Mouse (Mus musculus) olfactory bulb, adult 2 months (tissue): ENCODE measurements around the gene Prpf6.

Experiments used
- CTCF ChIP-seq: fragments of 200-500 bp; IDR thresholded peaks from 2 replicates; pipeline ENCODE4 v1.5.1; 2012; ENCODE audit warnings: low read depth, mild to moderate bottlenecking, low read length, moderate library complexity; ENCODE audit not compliant: insufficient read depth
- POLR2A ChIP-seq: fragments of 200-500 bp; IDR thresholded peaks from 2 replicates; pipeline ENCODE4 v1.6.1; 2012; ENCODE audit warnings: mild to moderate bottlenecking, low read depth, low read length, moderate library complexity; ENCODE audit not compliant: insufficient read depth

DNA sequence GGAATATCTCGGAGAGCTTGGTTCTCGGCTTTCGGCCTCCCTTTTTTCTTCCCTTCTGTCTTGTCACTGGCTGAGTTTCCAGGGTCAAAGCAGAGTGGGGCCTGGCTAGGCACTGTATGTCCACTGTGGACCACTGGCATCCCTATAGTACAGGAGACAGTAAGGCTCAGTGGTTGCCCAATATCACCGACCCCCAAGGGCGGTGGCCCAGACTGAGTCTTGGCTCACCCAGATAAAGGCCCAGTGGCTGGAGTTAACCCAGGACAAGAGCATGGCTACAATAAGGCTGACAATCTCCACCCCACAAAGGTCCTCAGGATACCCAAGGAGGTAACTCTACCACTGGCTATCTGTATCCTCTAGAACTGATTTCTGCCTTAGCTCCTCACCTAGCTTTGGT lies 1.2 kb upstream of the Prpf6 start:
- TF ChIP-seq CTCF (no peak), POLR2A (no peak)
